Mouse (Mus musculus) liver, embryonic 11.5 days (tissue): ENCODE results near the gene Klhl29. TPM values are rescaled to one million over a fixed set of nuclear protein-coding genes. Genes with fewer than 3 reads are reported as not detected.

Experiments
- ATAC-seq: fragments of 200-750 bp; cut with Nextera tagmentation; replicated peaks from 2 replicates; pipeline ENCODE4 v1.8.0; 2017; ENCODE audit warnings: moderate number of reproducible peaks, mild to moderate bottlenecking, moderate TSS enrichment, moderate library complexity; ENCODE audit not compliant: low FRiP score
- DNase-seq: peaks from one replicate; pipeline ENCODE4 v3.0.0-alpha.2; 2017; ENCODE audit warnings: low spot score
- H3K27ac ChIP-seq: fragments of 300-500 bp; sonication (generic); 2 replicates; pipeline ENCODE4 v1.5.1; 2014; ENCODE audit warnings: mild to moderate bottlenecking, low read depth, low read length, control low read depth
- H3K27me3 ChIP-seq: fragments of 300-500 bp; sonication (generic); replicated peaks from 2 replicates; pipeline ENCODE4 v1.6.1; 2014; ENCODE audit warnings: low read length, mixed read lengths; ENCODE audit not compliant: control insufficient read depth, insufficient read depth
- H3K36me3 ChIP-seq: fragments of 300-500 bp; sonication (generic); 2 replicates; pipeline ENCODE4 v1.6.1; 2014; ENCODE audit warnings: mild to moderate bottlenecking, low read length, moderate library complexity, mixed read lengths; ENCODE audit not compliant: control insufficient read depth, insufficient read depth
- H3K4me1 ChIP-seq: fragments of 300-500 bp; sonication (generic); replicated peaks from 2 replicates; pipeline ENCODE4 v1.6.1; 2014; ENCODE audit warnings: low read length, mixed read lengths; ENCODE audit not compliant: control insufficient read depth, insufficient read depth
- H3K4me2 ChIP-seq: fragments of 300-500 bp; sonication (generic); 2 replicates; pipeline ENCODE4 v1.6.1; 2014; ENCODE audit warnings: mild to moderate bottlenecking, control low read depth, moderate library complexity
- H3K4me3 ChIP-seq: fragments of 300-500 bp; sonication (generic); 2 replicates; pipeline ENCODE4 v1.5.1; 2014; ENCODE audit warnings: low read depth, low read length, control low read depth
- H3K9ac ChIP-seq: fragments of 300-500 bp; sonication (generic); 2 replicates; pipeline ENCODE4 v1.6.1; 2014; ENCODE audit warnings: low read depth, low read length, control low read depth
- H3K9me3 ChIP-seq: fragments of 300-500 bp; sonication (generic); 2 replicates; pipeline ENCODE4 v1.6.1; 2016; ENCODE audit warnings: low read length, inconsistent platforms, mixed read lengths; ENCODE audit not compliant: control insufficient read depth
- WGBS: fragments of 180-500 bp; shearing (Covaris S2); extraction: QIAGEN DNeasy Blood & Tissue Kit; methylation state at CpG from one replicate; pipeline ENCODE4 v1.1.7; 2014; 5-methylcytosine and 5-hydroxymethylcytosine counted together
- polyA plus RNA-seq: library from polyadenylated mRNA; unstranded; fragments of >200 nt; fragmentation: Nextera tagmentation; extraction: Ambion mirVana; gene quantifications from 2 replicates; pipeline ENCODE4 v1.2.1, GENCODE M21; 2014

Gene Klhl29
- polyA plus RNA-seq, 1 experiment from 2014 or later: 0.66 TPM

GRCm38 (mm10) chr12:5188899-5189298 lies 186.6 kb downstream of the Klhl29 start:
- H3K27ac ChIP-seq: no peak overlapping the region

GRCm38 (mm10) chr12:5187773-5188333 lies 187.6 kb downstream of the Klhl29 start:
- WGBS: 78% methylated on average over 2 of the region's 2 CpGs
- H3K36me3 ChIP-seq: no peaks in the 10 kb centered on the region
- no peak overlapping the region for H3K27ac ChIP-seq
- H3K4me2 ChIP-seq: no peak overlapping the region
- no peak for ATAC-seq
- no peaks in the 10 kb centered on the region for H3K9me3 ChIP-seq
- no peak for DNase-seq
- H3K9ac ChIP-seq: no peak overlapping the region
- H3K4me1 ChIP-seq: peaks cover 4% of the 10 kb centered on the region
- H3K4me3 ChIP-seq: no peak overlapping the region
- H3K27me3 ChIP-seq: no peaks in the 10 kb centered on the region

More at GRCm38 (mm10) chr12:5188899-5189298, 186.6 kb downstream of the Klhl29 start:
- Histone ChIP-seq H3K27me3 (no peaks in the 10 kb centered on the region), H3K36me3 (no peaks in the 10 kb centered on the region), H3K4me3 (no peak overlapping the region), H3K4me2 (no peak overlapping the region), H3K4me1 (peaks cover 4% of the 10 kb centered on the region), H3K9ac (no peak overlapping the region), H3K9me3 (no peaks in the 10 kb centered on the region)
- DNase-seq: no peak
- ATAC-seq: no peak
- 68% methylated on average over 7 of the region's 7 CpGs for WGBS

- Histone ChIP-seq H3K36me3 (no peaks in the 10 kb centered on the region), H3K4me2 (no peak overlapping the region), H3K27me3 (no peaks in the 10 kb centered on the region), H3K9ac (no peak overlapping the region), H3K4me1 (peaks cover 2% of the 10 kb centered on the region; the same call in 1 of the 2 replicates), H3K27ac (no peak overlapping the region), H3K4me3 (no peak overlapping the region), H3K9me3 (no peaks in the 10 kb centered on the region)
- 76% methylated on average over 1 of the region's 1 CpGs for WGBS
- ATAC-seq (no peak), DNase-seq (no peak)
Measured at GRCm38 (mm10) chr12:5186645-5187044, 188.8 kb downstream of the Klhl29 start.

DNA sequence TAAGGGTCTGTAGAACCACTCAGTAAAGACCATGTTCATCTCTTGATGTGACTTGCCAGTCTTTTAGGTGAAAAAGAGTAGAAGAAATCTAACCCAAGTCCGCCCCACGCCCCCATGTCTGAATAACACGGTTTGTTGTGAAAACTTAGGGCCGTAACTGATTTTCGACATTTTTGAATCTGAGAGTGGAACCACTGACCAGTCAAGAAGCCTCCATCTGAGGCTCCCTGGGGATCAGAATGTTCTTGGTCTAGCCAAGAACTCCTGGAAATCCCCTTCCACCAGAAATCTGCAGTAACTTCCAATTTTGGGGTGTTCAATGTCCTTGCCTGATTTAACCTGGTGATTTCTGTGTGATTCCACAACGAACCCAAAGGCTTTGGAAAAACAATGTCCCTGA lies 189.9 kb downstream of the Klhl29 start:
- no peaks in the 10 kb centered on the region for H3K27me3 ChIP-seq
- no peak overlapping the region for H3K4me2 ChIP-seq
- ATAC-seq: no peak
- H3K4me1 ChIP-seq: no peaks in the 10 kb centered on the region; the same call in 1 of the 2 replicates
- DNase-seq: no peak
- WGBS: 78% methylated on average over 6 of the region's 6 CpGs
- no peak overlapping the region for H3K4me3 ChIP-seq
- H3K9ac ChIP-seq: no peak overlapping the region
- no peaks in the 10 kb centered on the region for H3K9me3 ChIP-seq
- no peak overlapping the region for H3K27ac ChIP-seq
- H3K36me3 ChIP-seq: no peaks in the 10 kb centered on the region

DNA sequence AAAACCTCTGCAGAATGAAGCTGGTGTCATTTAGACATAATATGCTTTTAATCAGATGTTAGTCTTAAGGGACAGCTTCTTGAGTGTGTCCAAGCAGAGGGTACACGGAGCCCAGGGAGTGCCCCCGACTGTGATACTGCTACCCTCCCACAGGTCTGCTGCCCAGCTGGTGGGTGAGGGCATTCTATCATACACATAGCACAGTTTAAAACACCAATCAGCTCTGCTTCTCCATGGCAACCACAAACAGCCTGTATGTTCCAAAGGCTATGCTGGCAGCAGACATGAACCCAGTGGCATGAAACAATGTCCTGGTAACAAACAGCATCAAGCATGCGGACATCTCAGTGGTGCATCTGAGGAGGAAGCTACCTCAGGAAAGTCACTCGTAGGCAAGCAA lies 192.9 kb downstream of the Klhl29 start:
- no peak for ATAC-seq
- Histone ChIP-seq H3K36me3 (no peaks in the 10 kb centered on the region), H3K27ac (no peak overlapping the region), H3K9me3 (no peaks in the 10 kb centered on the region), H3K4me1 (no peaks in the 10 kb centered on the region), H3K4me3 (no peak overlapping the region), H3K9ac (no peak overlapping the region), H3K4me2 (no peak overlapping the region), H3K27me3 (no peaks in the 10 kb centered on the region)
- WGBS: 78% methylated on average over 4 of the region's 4 CpGs
- no peak for DNase-seq

- Histone ChIP-seq H3K9me3 (no peaks in the 10 kb centered on the region), H3K4me3 (no peak overlapping the region), H3K36me3 (no peaks in the 10 kb centered on the region), H3K4me2 (no peak overlapping the region), H3K27ac (no peak overlapping the region), H3K9ac (no peak overlapping the region), H3K27me3 (no peaks in the 10 kb centered on the region), H3K4me1 (no peaks in the 10 kb centered on the region)
- WGBS: 63% methylated on average over 4 of the region's 4 CpGs
- no peak for DNase-seq
- ATAC-seq: no peak
Measured at GRCm38 (mm10) chr12:5182165-5182564, 193.3 kb downstream of the Klhl29 start.

- H3K9ac ChIP-seq: no peak overlapping the region
- DNase-seq (no peak), ATAC-seq (no peak)
- no peak overlapping the region for H3K4me3 ChIP-seq
- H3K9me3 ChIP-seq: no peaks in the 10 kb centered on the region
- H3K27ac ChIP-seq: no peak overlapping the region
- no peaks in the 10 kb centered on the region for H3K4me1 ChIP-seq
- no peaks in the 10 kb centered on the region for H3K36me3 ChIP-seq
- H3K27me3 ChIP-seq: no peaks in the 10 kb centered on the region
- H3K4me2 ChIP-seq: no peak overlapping the region
- WGBS: 76% methylated on average over 5 of the region's 5 CpGs
Measured at GRCm38 (mm10) chr12:5176716-5177341, 198.7 kb downstream of the Klhl29 start.

- H3K27me3 ChIP-seq: no peaks in the 10 kb centered on the region
- H3K4me3 ChIP-seq: no peak overlapping the region
- H3K27ac ChIP-seq: no peak overlapping the region
- no peaks in the 10 kb centered on the region for H3K4me1 ChIP-seq
- no peak for ATAC-seq
- H3K9me3 ChIP-seq: no peaks in the 10 kb centered on the region
- 52% methylated on average over 6 of the region's 6 CpGs for WGBS
- H3K4me2 ChIP-seq: no peak overlapping the region
- H3K9ac ChIP-seq: no peak overlapping the region
- no peaks in the 10 kb centered on the region for H3K36me3 ChIP-seq
- DNase-seq: no peak
Measured at GRCm38 (mm10) chr12:5166141-5166540, 209.3 kb downstream of the Klhl29 start.

DNA sequence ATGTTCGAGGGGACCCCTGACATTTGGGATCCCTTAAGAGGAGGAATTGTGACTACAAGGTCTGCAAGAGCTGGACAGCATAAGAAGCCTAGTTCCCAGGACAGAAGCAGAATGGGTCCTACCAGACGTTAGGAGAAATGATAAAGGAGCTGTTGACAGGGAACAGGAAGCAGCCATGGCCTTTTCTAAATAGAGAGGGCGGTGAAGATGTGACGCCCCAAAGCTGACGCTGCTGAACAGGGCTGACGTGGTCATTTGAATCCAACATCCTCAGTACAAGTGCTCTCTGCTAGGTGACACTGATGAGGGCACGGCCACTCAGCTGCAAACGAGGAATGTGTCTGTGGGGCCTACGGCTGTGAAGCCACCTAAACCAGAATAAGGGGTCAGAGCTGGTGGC lies 210.1 kb downstream of the Klhl29 start:
- no peak overlapping the region for H3K4me3 ChIP-seq
- H3K4me2 ChIP-seq: no peak overlapping the region
- H3K36me3 ChIP-seq: no peaks in the 10 kb centered on the region
- no peak overlapping the region for H3K27ac ChIP-seq
- H3K9me3 ChIP-seq: no peaks in the 10 kb centered on the region
- no peak for ATAC-seq
- H3K4me1 ChIP-seq: no peaks in the 10 kb centered on the region
- H3K27me3 ChIP-seq: no peaks in the 10 kb centered on the region
- no peak overlapping the region for H3K9ac ChIP-seq
- WGBS: 52% methylated on average over 9 of the region's 9 CpGs
- no peak for DNase-seq
